Mouse (Mus musculus) bone marrow, adult 2 months (tissue): ENCODE results near the gene Sdccag8.

Experiments
- CTCF ChIP-seq: fragments of 200-500 bp; IDR thresholded peaks from 2 replicates; pipeline ENCODE4 v1.5.1; 2011; ENCODE audit warnings: low read length, control low read depth; ENCODE audit not compliant: control insufficient read depth, insufficient read depth
- POLR2A ChIP-seq: fragments of 200-500 bp; IDR thresholded peaks from 2 replicates; pipeline ENCODE4 v1.6.1; 2011; ENCODE audit warnings: low read depth, mild to moderate bottlenecking, control low read depth, low read length, borderline replicate concordance; ENCODE audit not compliant: control insufficient read depth

GRCm38 (mm10) chr1:177054891-177055290 is 240.4 kb downstream of the Sdccag8 start:
- TF ChIP-seq CTCF (no peak), POLR2A (no peak)
